Mouse (Mus musculus) heart, embryonic 10.5 days (tissue): ENCODE data around the gene Cdk19. TPM values are rescaled to one million over a fixed set of nuclear protein-coding genes. Genes with fewer than 3 reads are reported as not detected.

Source experiments
- DNase-seq: peaks from one replicate; pipeline ENCODE4 v3.0.0-alpha.2; 2017; ENCODE audit warnings: low spot score
- H3K27ac ChIP-seq: fragments of 300-500 bp; sonication (generic); 2 replicates; pipeline ENCODE4 v1.5.1; 2016; ENCODE audit warnings: mild to moderate bottlenecking
- H3K27me3 ChIP-seq: fragments of 300-500 bp; sonication (generic); 2 replicates; pipeline ENCODE4 v1.6.1; 2016; ENCODE audit warnings: mild to moderate bottlenecking; ENCODE audit not compliant: poor library complexity, insufficient read depth, severe bottlenecking
- H3K36me3 ChIP-seq: fragments of 300-500 bp; sonication (generic); 2 replicates; pipeline ENCODE4 v1.6.1; 2016; ENCODE audit warnings: mild to moderate bottlenecking, moderate library complexity
- H3K4me1 ChIP-seq: fragments of 300-500 bp; sonication (generic); 2 replicates; pipeline ENCODE4 v1.6.1; 2016; ENCODE audit warnings: mild to moderate bottlenecking
- H3K4me3 ChIP-seq: fragments of 300-500 bp; sonication (generic); 2 replicates; pipeline ENCODE4 v1.5.1; 2016; ENCODE audit warnings: mild to moderate bottlenecking, moderate library complexity
- H3K9me3 ChIP-seq: fragments of 300-500 bp; sonication (generic); 2 replicates; pipeline ENCODE4 v1.6.1; 2016; ENCODE audit warnings: mild to moderate bottlenecking, moderate library complexity
- WGBS: fragments of 180-500 bp; shearing (Covaris S2); methylation state at CpG from one replicate; pipeline ENCODE4 v1.1.7; 2016; 5-methylcytosine and 5-hydroxymethylcytosine counted together
- polyA plus RNA-seq: library from polyadenylated mRNA; unstranded; fragments of >200 nt; fragmentation: Nextera tagmentation; extraction: Ambion mirVana; gene quantifications from 2 replicates; pipeline ENCODE4 v1.2.1, GENCODE M21; 2016

The Cdk19 gene
- polyA plus RNA-seq, 1 experiment from 2014 or later, result 5.2 TPM

- H3K36me3 ChIP-seq, result no peaks in the 10 kb centered on the region
- peak; percentile 87 for DNase-seq
- H3K4me1 ChIP-seq, result peaks cover 8% of the 10 kb centered on the region; the same call in 1 of the 2 replicates
- no peak overlapping the region for H3K4me3 ChIP-seq
- WGBS, result 40% methylated on average over 9 of the region's 9 CpGs
- H3K27ac ChIP-seq, result peak overlapping the region; percentile 30; the same call in 1 of the 2 replicates
- 0 out of 2 replicates have a peak, but pooled peaks cover 5% of the 10 kb centered on the region for H3K9me3 ChIP-seq
- no peaks in the 10 kb centered on the region for H3K27me3 ChIP-seq
These were observed 11.3 kb upstream of the Cdk19 start for GRCm38 (mm10) chr10:40328004-40328551.

- Histone ChIP-seq H3K27ac (no peak overlapping the region), H3K27me3 (no peaks in the 10 kb centered on the region), H3K9me3 (0 out of 2 replicates have a peak, but pooled peaks cover 5% of the 10 kb centered on the region), H3K4me1 (peaks cover 8% of the 10 kb centered on the region; the same call in 1 of the 2 replicates), H3K36me3 (no peaks in the 10 kb centered on the region), H3K4me3 (no peak overlapping the region)
- WGBS, result 82% methylated on average over 1 of the region's 1 CpGs
- DNase-seq, result no peak
These were observed 9.1 kb upstream of the Cdk19 start for GRCm38 (mm10) chr10:40330262-40330661.

DNA sequence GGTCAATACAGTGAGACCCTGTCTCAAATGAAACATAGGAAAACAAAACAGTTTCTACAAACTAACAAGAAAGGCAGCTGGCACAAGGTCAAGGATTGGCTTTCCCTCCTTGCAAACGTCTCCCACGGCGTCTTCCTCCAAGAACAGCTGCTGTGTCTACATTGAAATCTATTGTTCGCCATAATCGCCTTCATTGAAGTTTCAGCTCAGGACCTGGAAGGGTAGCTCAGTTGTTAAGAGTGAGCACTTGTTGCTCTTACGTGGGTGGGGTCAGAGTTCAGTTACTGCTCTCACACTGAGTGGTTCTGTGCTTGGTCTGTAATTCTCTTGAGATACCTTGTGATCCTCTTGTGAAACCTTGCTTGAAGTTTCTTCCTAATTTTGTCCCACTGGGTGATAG, 6.5 kb upstream of the Cdk19 start:
- Histone ChIP-seq H3K4me1 (peaks cover 6% of the 10 kb centered on the region; the same call in 1 of the 2 replicates), H3K4me3 (no peak overlapping the region), H3K27me3 (no peaks in the 10 kb centered on the region), H3K27ac (no peak overlapping the region), H3K36me3 (no peaks in the 10 kb centered on the region), H3K9me3 (0 out of 2 replicates have a peak, but pooled peaks cover 5% of the 10 kb centered on the region)
- DNase-seq, result no peak
- 79% methylated on average over 6 of the region's 6 CpGs for WGBS

GRCm38 (mm10) chr10:40342036-40342435, 2.7 kb downstream of the Cdk19 start:
- 65% methylated on average over 4 of the region's 4 CpGs for WGBS
- Histone ChIP-seq H3K4me3 (no peak overlapping the region), H3K9me3 (no peaks in the 10 kb centered on the region), H3K27me3 (no peaks in the 10 kb centered on the region), H3K4me1 (peaks cover 9% of the 10 kb centered on the region; the same call in 1 of the 2 replicates), H3K27ac (no peak overlapping the region), H3K36me3 (no peaks in the 10 kb centered on the region)
- no peak for DNase-seq

DNA sequence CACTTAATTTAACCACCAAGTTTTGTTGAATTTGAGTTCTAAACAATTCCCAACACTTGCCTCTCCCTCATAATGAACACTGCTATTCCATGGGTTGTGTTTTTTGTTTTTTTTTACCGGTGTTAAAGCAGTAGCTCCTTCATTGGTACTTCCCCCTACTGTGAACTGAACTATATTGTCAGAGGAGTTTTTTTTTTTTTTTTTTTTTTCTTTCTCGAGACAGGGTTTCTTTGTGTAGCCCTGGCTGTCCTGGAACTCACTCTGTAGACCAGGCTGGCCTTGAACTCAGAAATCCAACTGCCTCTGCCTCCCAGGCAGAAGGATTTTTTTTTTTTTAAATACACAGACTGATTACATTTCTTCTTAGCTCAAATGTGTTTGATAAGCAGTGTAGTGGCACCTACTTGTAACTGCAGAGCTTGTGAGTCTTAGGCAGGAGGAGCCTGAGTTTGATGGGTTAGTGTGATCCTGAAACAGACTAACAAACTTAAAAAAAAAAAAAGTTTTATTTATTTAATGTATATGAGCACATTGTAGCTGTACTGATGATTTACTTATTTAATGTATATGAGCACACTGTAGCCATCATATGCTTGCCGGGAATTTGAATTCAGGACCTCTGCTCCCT, 7.5 kb downstream of the Cdk19 start:
- H3K36me3 ChIP-seq, result no peaks in the 10 kb centered on the region
- H3K4me3 ChIP-seq, result no peak overlapping the region
- H3K9me3 ChIP-seq, result no peaks in the 10 kb centered on the region
- no peaks in the 10 kb centered on the region for H3K27me3 ChIP-seq
- no peak overlapping the region for H3K27ac ChIP-seq
- 63% methylated on average over 3 of the region's 3 CpGs for WGBS
- H3K4me1 ChIP-seq, result peaks cover 10% of the 10 kb centered on the region
- DNase-seq, result no peak

GRCm38 (mm10) chr10:40347461-40347954, 8.1 kb downstream of the Cdk19 start:
- DNase-seq, result no peak
- peak overlapping the region; percentile 90 for H3K4me3 ChIP-seq
- peaks cover 10% of the 10 kb centered on the region for H3K4me1 ChIP-seq
- H3K9me3 ChIP-seq, result no peaks in the 10 kb centered on the region
- no peaks in the 10 kb centered on the region for H3K27me3 ChIP-seq
- H3K36me3 ChIP-seq, result no peaks in the 10 kb centered on the region
- 70% methylated on average over 9 of the region's 9 CpGs for WGBS
- H3K27ac ChIP-seq, result peak overlapping the region; percentile 94; the same call in 1 of the 2 replicates

DNA sequence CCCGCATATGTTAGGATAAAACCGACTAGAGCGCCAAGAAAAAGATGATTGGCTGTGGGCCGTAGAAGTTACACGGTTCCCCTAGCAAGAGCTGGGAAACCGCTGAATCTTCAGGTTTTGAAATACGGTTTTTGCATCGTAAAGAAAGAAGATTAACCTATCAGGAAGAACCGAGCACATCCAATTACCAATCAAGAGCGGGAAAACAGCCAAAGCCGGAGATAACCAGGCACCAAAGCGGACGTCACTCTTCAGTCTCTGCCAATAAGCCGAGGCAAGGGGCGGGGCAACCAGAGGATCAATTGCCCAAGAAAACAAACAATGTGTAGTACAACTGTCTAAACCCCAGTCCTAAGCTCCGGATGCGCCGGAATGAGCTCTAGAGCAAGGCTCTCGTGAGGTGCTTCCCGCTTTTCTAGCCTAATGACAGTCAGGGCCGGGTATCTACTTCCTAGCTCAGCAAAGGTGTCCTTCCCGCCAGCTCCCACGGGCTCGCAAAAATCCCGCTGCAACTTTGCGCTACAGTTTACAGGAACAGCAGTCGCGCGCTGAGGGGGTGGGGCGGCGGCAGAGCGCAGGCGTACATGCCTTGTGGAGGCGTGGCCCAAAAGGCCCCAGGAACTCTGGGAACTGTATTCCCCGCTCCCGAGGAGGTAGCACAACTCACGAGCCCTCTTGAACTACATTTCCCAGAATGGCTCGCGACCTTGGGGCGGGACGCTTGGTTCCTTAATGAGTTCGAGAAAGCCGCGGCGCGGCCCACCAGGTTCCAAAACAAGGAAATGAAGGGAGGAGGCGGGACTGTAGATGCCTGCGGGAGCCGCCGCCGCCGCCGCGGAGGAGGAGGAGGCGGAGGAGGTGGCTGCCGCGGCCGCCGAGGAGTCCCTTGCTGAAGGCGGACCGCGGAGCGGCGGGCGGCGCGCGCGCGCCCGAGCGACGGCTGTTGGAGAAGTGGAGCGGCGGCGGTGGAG, 9.5 kb downstream of the Cdk19 start:
- Histone ChIP-seq H3K9me3 (no peaks in the 10 kb centered on the region), H3K4me3 (peak overlapping the region; percentile 90), H3K4me1 (peaks cover 10% of the 10 kb centered on the region), H3K36me3 (no peaks in the 10 kb centered on the region), H3K27ac (peak overlapping the region; percentile 94), H3K27me3 (no peaks in the 10 kb centered on the region)
- under 1% methylated on average over 76 of the region's 76 CpGs for WGBS
- peak; percentile 99 for DNase-seq

DNA sequence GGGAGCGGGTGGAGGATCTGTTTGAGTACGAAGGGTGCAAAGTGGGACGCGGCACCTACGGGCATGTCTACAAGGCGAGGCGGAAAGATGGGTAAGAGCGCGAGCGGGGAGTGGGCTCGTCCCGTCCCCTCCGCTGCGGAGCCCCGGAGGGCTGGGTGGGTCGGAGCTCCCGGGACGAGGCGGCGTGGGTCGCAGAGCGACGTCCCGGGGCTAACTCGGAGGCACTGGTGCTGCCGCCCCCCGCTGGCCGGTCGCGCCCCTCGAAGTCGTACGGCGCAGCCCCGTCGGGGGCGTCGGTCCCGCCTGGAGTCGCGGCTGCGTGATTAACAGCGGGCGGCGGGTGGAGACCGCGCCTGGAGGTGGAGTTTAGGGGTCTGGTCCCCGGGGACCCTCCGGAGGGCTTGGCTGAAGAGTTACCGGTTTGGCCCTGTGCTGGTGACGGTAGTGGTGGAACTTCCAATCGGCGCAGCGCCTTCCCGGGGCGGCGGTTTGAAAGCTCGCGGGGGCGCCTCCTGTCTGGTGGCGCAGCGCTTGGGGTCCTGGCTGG, 10.3 kb downstream of the Cdk19 start:
- Histone ChIP-seq H3K4me3 (peak overlapping the region; percentile 90), H3K27me3 (no peaks in the 10 kb centered on the region), H3K4me1 (peaks cover 10% of the 10 kb centered on the region), H3K36me3 (no peaks in the 10 kb centered on the region), H3K9me3 (no peaks in the 10 kb centered on the region), H3K27ac (peak overlapping the region; percentile 94)
- WGBS, result under 1% methylated on average over 62 of the region's 62 CpGs
- peak; percentile 92 for DNase-seq

DNA sequence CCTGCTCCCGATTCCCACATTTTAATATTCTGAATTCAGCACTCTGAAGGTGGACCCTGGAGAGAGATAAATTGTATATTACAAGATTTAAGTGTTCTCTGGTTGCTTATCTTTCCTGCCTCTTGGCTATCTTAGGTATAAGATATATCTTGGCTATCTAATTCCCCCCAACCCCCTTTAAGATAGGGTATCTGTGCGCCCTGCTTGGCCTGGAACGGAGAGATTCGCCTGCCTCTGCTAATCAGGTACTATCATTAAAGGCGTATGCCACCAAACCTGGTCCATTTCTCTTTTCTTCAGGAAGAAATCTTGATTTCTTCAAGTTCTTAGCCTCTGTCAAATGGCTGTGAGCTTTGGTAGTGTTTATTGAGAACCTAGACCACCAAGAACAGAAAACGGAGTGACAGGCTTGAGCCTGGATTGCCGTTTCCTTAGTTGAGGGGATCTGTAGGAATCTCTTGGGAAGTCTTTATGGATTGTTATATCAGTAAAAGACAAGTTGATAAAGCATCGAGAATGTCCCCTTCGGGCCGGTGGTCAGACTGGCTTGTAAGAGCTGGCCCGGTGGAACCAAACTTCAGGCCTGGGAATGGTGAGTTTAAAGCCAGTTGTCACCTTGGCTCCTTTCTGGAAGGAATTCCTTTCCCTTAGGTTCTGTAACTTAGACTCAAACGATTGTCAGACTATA, 11.0 kb downstream of the Cdk19 start:
- peak overlapping the region; percentile 94 for H3K27ac ChIP-seq
- H3K4me3 ChIP-seq, result peak overlapping the region; percentile 90
- H3K27me3 ChIP-seq, result no peaks in the 10 kb centered on the region
- no peaks in the 10 kb centered on the region for H3K9me3 ChIP-seq
- 35% methylated on average over 12 of the region's 12 CpGs for WGBS
- no peak for DNase-seq
- no peaks in the 10 kb centered on the region for H3K36me3 ChIP-seq
- H3K4me1 ChIP-seq, result peaks cover 10% of the 10 kb centered on the region

GRCm38 (mm10) chr10:40351156-40351555, 11.8 kb downstream of the Cdk19 start:
- no peak overlapping the region for H3K4me3 ChIP-seq
- H3K27me3 ChIP-seq, result no peaks in the 10 kb centered on the region
- H3K27ac ChIP-seq, result no peak overlapping the region
- WGBS, result 78% methylated on average over 4 of the region's 4 CpGs
- no peaks in the 10 kb centered on the region for H3K36me3 ChIP-seq
- no peaks in the 10 kb centered on the region for H3K9me3 ChIP-seq
- no peak for DNase-seq
- peaks cover 10% of the 10 kb centered on the region for H3K4me1 ChIP-seq

DNA sequence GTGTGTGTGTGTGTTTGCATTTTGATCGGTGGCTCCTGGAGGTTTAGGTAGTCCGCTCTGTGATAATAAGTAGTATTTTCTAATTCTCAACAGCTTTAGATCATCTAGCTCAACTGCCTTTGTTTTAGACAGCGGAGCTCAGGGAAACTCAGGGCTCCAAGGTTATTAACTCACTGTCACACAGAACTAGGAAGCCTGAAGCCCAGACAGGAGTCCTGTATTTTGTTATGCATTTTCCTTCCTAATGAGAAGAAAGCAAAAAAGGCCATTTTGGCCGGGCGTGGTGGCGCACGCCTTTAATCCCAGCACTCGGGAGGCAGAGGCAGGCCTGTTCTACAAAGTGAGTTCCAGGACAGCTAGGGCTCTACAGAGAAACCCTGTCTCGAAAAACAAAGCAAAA, 14.7 kb downstream of the Cdk19 start:
- Histone ChIP-seq H3K27ac (no peak overlapping the region), H3K4me1 (peaks cover 10% of the 10 kb centered on the region), H3K9me3 (no peaks in the 10 kb centered on the region), H3K36me3 (no peaks in the 10 kb centered on the region), H3K4me3 (no peak overlapping the region), H3K27me3 (no peaks in the 10 kb centered on the region)
- no peak for DNase-seq
- WGBS, result 89% methylated on average over 9 of the region's 9 CpGs

DNA sequence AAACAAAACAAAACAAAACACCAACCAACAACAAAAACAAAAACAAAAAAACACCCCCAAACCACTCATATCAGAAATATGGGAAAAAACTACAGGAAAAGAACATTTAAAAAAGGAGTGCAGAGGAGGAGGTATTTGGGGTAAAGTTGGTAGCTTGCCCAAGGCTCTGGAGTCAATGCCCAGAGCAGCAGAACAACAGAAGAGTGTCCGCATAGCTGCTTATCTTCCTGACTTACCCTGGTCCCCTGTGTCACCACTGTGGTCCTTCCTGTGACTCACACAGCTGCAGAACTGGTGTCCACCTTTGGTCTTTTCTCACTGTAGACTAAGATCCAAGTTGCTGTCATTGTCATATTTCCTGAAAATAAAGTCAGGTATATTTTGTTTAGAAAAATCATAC, 15.2 kb downstream of the Cdk19 start:
- DNase-seq, result peak; percentile 58
- Histone ChIP-seq H3K27me3 (no peaks in the 10 kb centered on the region), H3K36me3 (no peaks in the 10 kb centered on the region), H3K27ac (no peak overlapping the region), H3K4me1 (peaks cover 10% of the 10 kb centered on the region), H3K4me3 (no peak overlapping the region), H3K9me3 (no peaks in the 10 kb centered on the region)
- 56% methylated on average over 1 of the region's 1 CpGs for WGBS
